ENCODE assay signal across 8 mouse cellular contexts in genomic region chr11:77764694-77765458, GRCm38 (mm10). TPM values are rescaled to one million over a fixed set of nuclear protein-coding genes. Genes with fewer than 3 reads are reported as not detected.
DNase-seq lines count a peak whose midpoint lies in the region; ATAC-seq and TF ChIP-seq lines count a peak whose summit lies in the region.

No protein-coding gene starts in this region.

- no peak for TF ChIP-seq CTCF in E14TG2a.4 (conservative IDR thresholded peaks at IDR 0.05; ENCODE audit: low read length)
- no peak for TF ChIP-seq CTCF in kidney, postnatal 0 days (IDR thresholded peaks at IDR 0.05; ENCODE audit: low read depth)

- H3K4me1 ChIP-seq in E14TG2a.4 (replicated peaks; ENCODE audit: low read depth, low read length) = peaks cover 48% of the 10 kb centered on the region
- H3K4me1 ChIP-seq in heart, embryonic 12.5 days (replicated peaks) = peaks cover 44% of the 10 kb centered on the region
- H3K4me1 ChIP-seq in kidney, postnatal 0 days (replicated peaks; ENCODE audit: insufficient read depth, low read length) = peaks cover 35% of the 10 kb centered on the region
- H3K4me1 ChIP-seq in liver, embryonic 15.5 days (replicated peaks) = peaks cover 66% of the 10 kb centered on the region

- H3K9ac ChIP-seq in heart, embryonic 12.5 days = 0 out of 2 replicates have a peak overlapping the region, but pooled peaks have one; percentile 94
- H3K9ac ChIP-seq in kidney, postnatal 0 days (ENCODE audit: low read depth, low read length) = peak overlapping the region; percentile 81; the same call in 1 of the 2 replicates
- peak overlapping the region; percentile 96 for H3K9ac ChIP-seq in liver, embryonic 15.5 days

- WGBS in heart, embryonic 12.5 days = 53% methylated on average over 9 of the region's 9 CpGs
- WGBS in kidney, postnatal 0 days = 44% methylated on average over 9 of the region's 9 CpGs
- WGBS in liver, embryonic 15.5 days (ENCODE audit: insufficient replicate concordance) = 48% methylated on average over 9 of the region's 9 CpGs

- H3K36me3 ChIP-seq in E14TG2a.4 (ENCODE audit: insufficient read depth, low read length) = no peaks in the 10 kb centered on the region
- H3K36me3 ChIP-seq in heart, embryonic 12.5 days = no peaks in the 10 kb centered on the region
- H3K36me3 ChIP-seq in kidney, postnatal 0 days (ENCODE audit: insufficient read depth, low read length) = no peaks in the 10 kb centered on the region
- H3K36me3 ChIP-seq in liver, embryonic 15.5 days (replicated peaks) = no peaks in the 10 kb centered on the region

- peak overlapping the region; percentile 96 for H3K4me3 ChIP-seq in E14TG2a.4 (replicated peaks; ENCODE audit: low read length)
- H3K4me3 ChIP-seq in heart, embryonic 12.5 days = peak overlapping the region; percentile 88; the same call in 1 of the 2 replicates
- H3K4me3 ChIP-seq in kidney, postnatal 0 days (replicated peaks; ENCODE audit: low read depth, low read length) = peak overlapping the region; percentile 64; the same call in 1 of the 2 replicates
- H3K4me3 ChIP-seq in liver, embryonic 15.5 days (replicated peaks) = peak overlapping the region; percentile 98

- peak; percentile 45 for DNase-seq in adrenal gland, postnatal 14 days
- DNase-seq in kidney, postnatal 0 days (ENCODE audit: low spot score) = no peak
- peak; percentile 57 for DNase-seq in right cerebral cortex, postnatal 25 days
- DNase-seq in retina, embryonic 14.5 days (ENCODE audit: low spot score) = no peak
- DNase-seq in thymus, postnatal 36 days = no peak

- peak; percentile 45 for ATAC-seq in heart, embryonic 12.5 days (ENCODE audit: insufficient number of reproducible peaks, low FRiP score)
- ATAC-seq in kidney, postnatal 0 days (replicated peaks; ENCODE audit: low FRiP score, low read depth) = no peak
- peak; percentile 19 for ATAC-seq in liver, embryonic 15.5 days (ENCODE audit: insufficient read depth)

- no peaks in the 10 kb centered on the region for H3K9me3 ChIP-seq in E14TG2a.4 (ENCODE audit: low read length)
- H3K9me3 ChIP-seq in heart, embryonic 12.5 days (replicated peaks) = no peaks in the 10 kb centered on the region
- H3K9me3 ChIP-seq in kidney, postnatal 0 days (replicated peaks; ENCODE audit: low read length) = no peaks in the 10 kb centered on the region
- no peaks in the 10 kb centered on the region for H3K9me3 ChIP-seq in liver, embryonic 15.5 days (replicated peaks)

- H3K27ac ChIP-seq in heart, embryonic 12.5 days (ENCODE audit: poor library complexity, severe bottlenecking) = peak overlapping the region; percentile 44
- H3K27ac ChIP-seq in kidney, postnatal 0 days = peak overlapping the region; percentile 88
- H3K27ac ChIP-seq in liver, embryonic 15.5 days (replicated peaks) = peak overlapping the region; percentile 88

- peak overlapping the region; percentile 89 for H3K4me2 ChIP-seq in heart, embryonic 12.5 days
- peak overlapping the region; percentile 84 for H3K4me2 ChIP-seq in kidney, postnatal 0 days (ENCODE audit: low read length)
- H3K4me2 ChIP-seq in liver, embryonic 15.5 days = peak overlapping the region; percentile 98

- peaks cover 20% of the 10 kb centered on the region for H3K27me3 ChIP-seq in E14TG2a.4 (ENCODE audit: insufficient read depth, low read length)
- H3K27me3 ChIP-seq in heart, embryonic 12.5 days (replicated peaks) = no peaks in the 10 kb centered on the region
- H3K27me3 ChIP-seq in kidney, postnatal 0 days (ENCODE audit: insufficient read depth, low read length) = no peaks in the 10 kb centered on the region
- H3K27me3 ChIP-seq in liver, embryonic 15.5 days = peaks cover 3% of the 10 kb centered on the region; the same call in 1 of the 2 replicates

RNA-seq across cellular contexts. Expression of gene Myo18a, which starts 1.8 kb away (rescaled TPM):
- 57.6 and 62.5 TPM in 2 replicates for total RNA-seq in adrenal gland, postnatal 14 days (2021)
- 154 and 164 TPM in 2 replicates for polyA plus RNA-seq in heart, embryonic 12.5 days (2016; fragmentation: Nextera tagmentation; extraction: Ambion mirVana)
- polyA plus RNA-seq in kidney, postnatal 0 days (2015; fragmentation: Nextera tagmentation; extraction: Ambion mirVana) = 26.5 and 27.7 TPM in 2 replicates
- 14.4 and 15.7 TPM in 2 replicates for polyA plus RNA-seq in liver, embryonic 15.5 days (2015; fragmentation: Nextera tagmentation; extraction: Ambion mirVana)

RNA-seq across cellular contexts. Expression of gene Gm10277, which starts 22.7 kb away (rescaled TPM):
- not detected in 2 replicates for total RNA-seq in adrenal gland, postnatal 14 days (2021)
- 1.2 and 1.5 TPM in 2 replicates for polyA plus RNA-seq in heart, embryonic 12.5 days (2016; fragmentation: Nextera tagmentation; extraction: Ambion mirVana)
- 0.34 and 0.40 TPM in 2 replicates for polyA plus RNA-seq in kidney, postnatal 0 days (2015; fragmentation: Nextera tagmentation; extraction: Ambion mirVana)
- polyA plus RNA-seq in liver, embryonic 15.5 days (2015; fragmentation: Nextera tagmentation; extraction: Ambion mirVana) = 0.39 and 0.85 TPM in 2 replicates

RNA-seq across cellular contexts. Expression of gene Cryba1, which starts 39.8 kb away (rescaled TPM):
- total RNA-seq in adrenal gland, postnatal 14 days (2021) = not detected in 2 replicates
- 0.51 TPM in 1 of 2 replicates, not detected in the other for polyA plus RNA-seq in heart, embryonic 12.5 days (2016; fragmentation: Nextera tagmentation; extraction: Ambion mirVana)
- not detected in 2 replicates for polyA plus RNA-seq in kidney, postnatal 0 days (2015; fragmentation: Nextera tagmentation; extraction: Ambion mirVana)
- not detected in 2 replicates for polyA plus RNA-seq in liver, embryonic 15.5 days (2015; fragmentation: Nextera tagmentation; extraction: Ambion mirVana)

Comparison
In these comparisons a context has a peak if more than half of its experiments do, and no peak if none do; other contexts are left out.
1. DNase-seq: peak in adrenal gland, postnatal 14 days (single experiment) and right cerebral cortex, postnatal 25 days (single experiment); none in kidney, postnatal 0 days (single experiment), retina, embryonic 14.5 days (single experiment) and thymus, postnatal 36 days (0 of 2).
2. Peak in every context shown above with its lines, with median percentiles within 50 percentile points of each other: H3K4me3 ChIP-seq, H3K27ac ChIP-seq, H3K4me2 ChIP-seq and H3K9ac ChIP-seq.